Mouse (Mus musculus) spleen, adult 2 months (tissue): ENCODE measurements at regions not wholly inside any gene's neighbourhood (a gene's known extent, or its start where the extent isn't known, plus 50 kb on each side); places are given as distances from the start of the nearest gene placed in this dataset.

Experiments
- CTCF ChIP-seq: fragments of 200-500 bp; IDR thresholded peaks from 2 replicates; pipeline ENCODE4 v1.5.1; 2011; ENCODE audit warnings: mild to moderate bottlenecking, inconsistent platforms; ENCODE audit not compliant: insufficient read depth, insufficient read length, insufficient replicate concordance; ENCODE audit errors: extremely low read depth
- POLR2A ChIP-seq: fragments of 200-500 bp; IDR thresholded peaks from 2 replicates; pipeline ENCODE4 v1.6.1; 2011; ENCODE audit warnings: low read depth, low read length, inconsistent platforms

- TF ChIP-seq POLR2A (no peak), CTCF (no peak)
Observed at GRCm38 (mm10) chr16:92883821-92884272, 57.9 kb upstream of the Runx1 start.
